Mouse (Mus musculus): ENCODE data around the gene A530064D06Rik. TPM values are rescaled to one million over a fixed set of nuclear protein-coding genes. Genes with fewer than 3 reads are reported as not detected.

The A530064D06Rik gene
- not detected for polyA plus RNA-seq (2017; shearing (Covaris generic))

GRCm38 (mm10) chr17:48167103-48167502 lies at the start of gene A530064D06Rik:
A530064D06Rik (minus strand) TSS chr17:48167275.

GRCm38 (mm10) chr17:48146120-48146519 lies 21.0 kb downstream of the A530064D06Rik start, which contains the start of gene 9830107B12Rik:
9830107B12Rik (minus strand) TSS chr17:48146268.

Other genes with a start within 250 kb of the A530064D06Rik start
- 17.7 TPM for gene Foxp4, start 242.6 kb downstream of the A530064D06Rik start, polyA plus RNA-seq (2017; shearing (Covaris generic))
- not detected for gene 1700122O11Rik, start 129.0 kb downstream of the A530064D06Rik start, polyA plus RNA-seq (2017; shearing (Covaris generic))
- not detected for gene 1700067P10Rik, start 78.0 kb downstream of the A530064D06Rik start, polyA plus RNA-seq (2017; shearing (Covaris generic))
- gene 9830107B12Rik, start 21.0 kb downstream of the A530064D06Rik start, polyA plus RNA-seq (2017; shearing (Covaris generic)): not detected
- not detected for gene Trem1, start 65.5 kb upstream of the A530064D06Rik start, polyA plus RNA-seq (2017; shearing (Covaris generic))
- gene Trem3, start 80.5 kb upstream of the A530064D06Rik start, polyA plus RNA-seq (2017; shearing (Covaris generic)): not detected
- not detected for gene Treml4, start 97.0 kb upstream of the A530064D06Rik start, polyA plus RNA-seq (2017; shearing (Covaris generic))
- gene Treml2, start 132.2 kb upstream of the A530064D06Rik start, polyA plus RNA-seq (2017; shearing (Covaris generic)): 15.5 TPM
- gene B430306N03Rik, start 148.9 kb upstream of the A530064D06Rik start, polyA plus RNA-seq (2017; shearing (Covaris generic)): 4.5 TPM
- not detected for gene Trem2, start 179.1 kb upstream of the A530064D06Rik start, polyA plus RNA-seq (2017; shearing (Covaris generic))
- not detected for gene Treml1, start 192.6 kb upstream of the A530064D06Rik start, polyA plus RNA-seq (2017; shearing (Covaris generic))
- gene Nfya, start 242.6 kb upstream of the A530064D06Rik start, polyA plus RNA-seq (2017; shearing (Covaris generic)): 7.6 TPM
- 54.8 TPM for gene Oard1, start 242.7 kb upstream of the A530064D06Rik start, polyA plus RNA-seq (2017; shearing (Covaris generic))